Mouse (Mus musculus): ENCODE measurements around the gene Chkb.

- TF ChIP-seq EP300 (IDR thresholded peaks at IDR 0.05; ENCODE audit: low read depth) (no peak), CTCF (IDR thresholded peaks at IDR 0.05; ENCODE audit: low read depth) (no peak)
Measured at GRCm38 (mm10) chr15:89461321-89461720, 31.6 kb upstream of the Chkb start.

Data from liver, postnatal 0 days (tissue).